Mouse (Mus musculus) lung, adult 2 months (tissue): ENCODE measurements at regions not wholly inside any gene's neighbourhood (a gene's known extent, or its start where the extent isn't known, plus 50 kb on each side); places are given as distances from the start of the nearest gene placed in this dataset.

ENCODE experiments used
- DNase-seq: peaks from one replicate; pipeline ENCODE4 v3.0.0; 2022
- H3K4me1 ChIP-seq: fragments of 200-500 bp; 2 replicates; pipeline ENCODE4 v1.6.1; 2011; ENCODE audit warnings: low read length; ENCODE audit not compliant: control insufficient read depth, insufficient read depth
- H3K4me3 ChIP-seq: fragments of 200-500 bp; replicated peaks from 2 replicates; pipeline ENCODE3; 2011; ENCODE audit warnings: low read depth, mild to moderate bottlenecking, control low read depth, low read length; ENCODE audit errors: extremely low read depth
- CTCF ChIP-seq: fragments of 200-500 bp; IDR thresholded peaks from 2 replicates; pipeline ENCODE4 v1.5.1; 2011; ENCODE audit warnings: mild to moderate bottlenecking, low read length, control low read depth; ENCODE audit not compliant: insufficient read depth
- POLR2A ChIP-seq: fragments of 200-500 bp; IDR thresholded peaks from 2 replicates; pipeline ENCODE4 v1.6.1; 2011; ENCODE audit warnings: low read depth, mild to moderate bottlenecking, control low read depth, low read length, borderline replicate concordance; ENCODE audit errors: extremely low read depth
- whole genome bisulfite sequencing: fragments of 180-500 bp; shearing (Covaris S2); methylation state at CpG from one replicate; pipeline ENCODE4 v1.1.7; 2018; 5-methylcytosine and 5-hydroxymethylcytosine counted together

- WGBS: 68% methylated on average over 3 of the region's 3 CpGs
Measured at GRCm38 (mm10) chr8:26872382-26872781, 104.7 kb upstream of the Zfp703 start.

GRCm38 (mm10) chr8:26872815-26873214, 104.3 kb upstream of the Zfp703 start:
- DNase-seq: no peak
- WGBS: 47% methylated on average over 8 of the region's 8 CpGs

More at GRCm38 (mm10) chr8:26872382-26872781, 104.7 kb upstream of the Zfp703 start:
- Histone ChIP-seq H3K4me3 (no peak overlapping the region), H3K4me1 (no peaks in the 10 kb centered on the region)
- no peak for DNase-seq
- no peak for TF ChIP-seq POLR2A
- TF ChIP-seq CTCF: no peak

GRCm38 (mm10) chr8:26880177-26880576, 96.9 kb upstream of the Zfp703 start:
- H3K4me1 ChIP-seq: no peaks in the 10 kb centered on the region
- WGBS: 69% methylated on average over 7 of the region's 7 CpGs
- H3K4me3 ChIP-seq: no peak overlapping the region
- no peak for DNase-seq
- TF ChIP-seq CTCF: no peak
- no peak for TF ChIP-seq POLR2A

More at GRCm38 (mm10) chr8:26872815-26873214, 104.3 kb upstream of the Zfp703 start:
- H3K4me3 ChIP-seq: no peak overlapping the region
- TF ChIP-seq CTCF (no peak), POLR2A (no peak)
- H3K4me1 ChIP-seq: no peaks in the 10 kb centered on the region

- H3K4me3 ChIP-seq: no peak overlapping the region
- DNase-seq: no peak
- no peaks in the 10 kb centered on the region for H3K4me1 ChIP-seq
- 93% methylated on average over 7 of the region's 7 CpGs for WGBS
- TF ChIP-seq CTCF (no peak), POLR2A (no peak)
Measured at GRCm38 (mm10) chr8:26881268-26882120, 95.6 kb upstream of the Zfp703 start.

GRCm38 (mm10) chr8:26882616-26883015, 94.5 kb upstream of the Zfp703 start:
- DNase-seq: no peak
- H3K4me1 ChIP-seq: no peaks in the 10 kb centered on the region
- 72% methylated on average over 5 of the region's 5 CpGs for WGBS

GRCm38 (mm10) chr8:26883285-26883684, 93.8 kb upstream of the Zfp703 start:
- H3K4me3 ChIP-seq: no peak overlapping the region
- 0 out of 2 replicates have a peak, but pooled peaks cover 3% of the 10 kb centered on the region for H3K4me1 ChIP-seq
- no peak for DNase-seq
- 77% methylated on average over 5 of the region's 5 CpGs for WGBS
- TF ChIP-seq CTCF (no peak), POLR2A (no peak)

More at GRCm38 (mm10) chr8:26882616-26883015, 94.5 kb upstream of the Zfp703 start:
- TF ChIP-seq POLR2A (no peak), CTCF (no peak)
- no peak overlapping the region for H3K4me3 ChIP-seq

- DNase-seq: no peak
- TF ChIP-seq POLR2A: no peak
- no peak for TF ChIP-seq CTCF
- WGBS: 54% methylated on average over 6 of the region's 6 CpGs
- Histone ChIP-seq H3K4me3 (no peak overlapping the region), H3K4me1 (0 out of 2 replicates have a peak, but pooled peaks cover 3% of the 10 kb centered on the region)
Measured at GRCm38 (mm10) chr8:26883770-26884169, 93.4 kb upstream of the Zfp703 start.

GRCm38 (mm10) chr8:26884350-26884749, 92.8 kb upstream of the Zfp703 start:
- WGBS: 64% methylated on average over 13 of the region's 13 CpGs
- DNase-seq: no peak
- Histone ChIP-seq H3K4me1 (0 out of 2 replicates have a peak, but pooled peaks cover 3% of the 10 kb centered on the region), H3K4me3 (no peak overlapping the region)
- TF ChIP-seq CTCF (no peak), POLR2A (no peak)

- Histone ChIP-seq H3K4me1 (0 out of 2 replicates have a peak, but pooled peaks cover 3% of the 10 kb centered on the region), H3K4me3 (no peak overlapping the region)
- no peak for DNase-seq
- TF ChIP-seq POLR2A: no peak
- no peak for TF ChIP-seq CTCF
- 65% methylated on average over 5 of the region's 5 CpGs for WGBS
Measured at GRCm38 (mm10) chr8:26885365-26885764, 91.8 kb upstream of the Zfp703 start.
